ENCODE assay signal across 8 mouse cellular contexts in genomic region chr11:44892814-44893521, GRCm38 (mm10).
DNase-seq lines count a peak whose midpoint lies in the region; ATAC-seq lines count a peak whose summit lies in the region.

No protein-coding gene starts in this region.

- DNase-seq in heart, embryonic 10.5 days (ENCODE audit: low spot score): no peak
- peak; percentile 48 for DNase-seq in midbrain, embryonic 10.5 days (ENCODE audit: low spot score)
- DNase-seq in spleen, postnatal 36 days (ENCODE audit: low spot score in 2 of 2): peak; percentile 84 to 85
- no peak for DNase-seq in frontal cortex, adult 2 months (ENCODE audit: extremely low spot score in 1 of 2, low spot score in 1 of 2)
- DNase-seq in adipocyte (ENCODE audit: low spot score): no peak

- H3K4me1 ChIP-seq in erythroblast, embryonic 14.5 days (ENCODE audit: control insufficient read depth): peaks cover 6% of the 10 kb centered on the region
- peaks cover 10% of the 10 kb centered on the region for H3K4me1 ChIP-seq in heart, embryonic 10.5 days
- no peaks in the 10 kb centered on the region; the same call in 1 of the 2 replicates for H3K4me1 ChIP-seq in kidney, embryonic 16.5 days (ENCODE audit: insufficient read depth, low read length)
- H3K4me1 ChIP-seq in midbrain, embryonic 10.5 days: peaks cover 42% of the 10 kb centered on the region

- H3K27me3 ChIP-seq in erythroblast, embryonic 14.5 days (ENCODE audit: control insufficient read depth): no peaks in the 10 kb centered on the region
- no peaks in the 10 kb centered on the region for H3K27me3 ChIP-seq in heart, embryonic 10.5 days (ENCODE audit: insufficient read depth, poor library complexity, severe bottlenecking)
- no peaks in the 10 kb centered on the region for H3K27me3 ChIP-seq in kidney, embryonic 16.5 days (ENCODE audit: insufficient read depth, low read length)
- no peaks in the 10 kb centered on the region for H3K27me3 ChIP-seq in midbrain, embryonic 10.5 days (ENCODE audit: low read depth, poor library complexity, severe bottlenecking)

- H3K9ac ChIP-seq in kidney, embryonic 16.5 days (replicated peaks; ENCODE audit: low read length): no peak overlapping the region

- H3K9me3 ChIP-seq in erythroblast, embryonic 14.5 days (ENCODE audit: control insufficient read depth, low read length): no peaks in the 10 kb centered on the region
- no peaks in the 10 kb centered on the region for H3K9me3 ChIP-seq in heart, embryonic 10.5 days
- H3K9me3 ChIP-seq in kidney, embryonic 16.5 days (ENCODE audit: low read length): no peaks in the 10 kb centered on the region
- H3K9me3 ChIP-seq in midbrain, embryonic 10.5 days (replicated peaks): no peaks in the 10 kb centered on the region

- whole genome bisulfite sequencing in heart, embryonic 10.5 days: 55% methylated on average over 18 of the region's 18 CpGs
- 74% methylated on average over 18 of the region's 18 CpGs for WGBS in kidney, embryonic 16.5 days
- 70% methylated on average over 18 of the region's 18 CpGs for WGBS in midbrain, embryonic 10.5 days

- no peaks in the 10 kb centered on the region for H3K36me3 ChIP-seq in erythroblast, embryonic 14.5 days (ENCODE audit: control insufficient read depth)
- H3K36me3 ChIP-seq in heart, embryonic 10.5 days: no peaks in the 10 kb centered on the region
- no peaks in the 10 kb centered on the region for H3K36me3 ChIP-seq in kidney, embryonic 16.5 days (ENCODE audit: insufficient read depth, low read length)
- no peaks in the 10 kb centered on the region for H3K36me3 ChIP-seq in midbrain, embryonic 10.5 days

- H3K27ac ChIP-seq in heart, embryonic 10.5 days: peak overlapping the region; percentile 42; the same call in 1 of the 2 replicates
- H3K27ac ChIP-seq in kidney, embryonic 16.5 days (ENCODE audit: low read length): no peak overlapping the region
- peak overlapping the region; percentile 69 for H3K27ac ChIP-seq in midbrain, embryonic 10.5 days (replicated peaks)

- no peak overlapping the region for H3K4me2 ChIP-seq in kidney, embryonic 16.5 days (replicated peaks; ENCODE audit: low read depth, low read length)

- no peak for ATAC-seq in erythroblast, adult 5-6 weeks (replicated peaks; ENCODE audit: low FRiP score, poor library complexity, severe bottlenecking)
- 0 out of 2 replicates have a peak, but pooled peaks have one; percentile 61 for ATAC-seq in kidney, embryonic 16.5 days (ENCODE audit: low FRiP score, low TSS enrichment)

- H3K4me3 ChIP-seq in erythroblast, embryonic 14.5 days (replicated peaks): peak overlapping the region; percentile 39
- no peak overlapping the region for H3K4me3 ChIP-seq in heart, embryonic 10.5 days
- H3K4me3 ChIP-seq in kidney, embryonic 16.5 days (ENCODE audit: low read length): no peak overlapping the region
- no peak overlapping the region for H3K4me3 ChIP-seq in midbrain, embryonic 10.5 days

Comparison
In these comparisons a context has a peak if more than half of its experiments do, and no peak if none do; other contexts are left out.
1. DNase-seq: peak in midbrain, embryonic 10.5 days (single experiment) and spleen, postnatal 36 days (2 of 2); none in heart, embryonic 10.5 days (single experiment), frontal cortex, adult 2 months (0 of 2) and adipocyte (single experiment).